Mouse (Mus musculus) CH12.LX (cell line): ENCODE data around the gene Rras. TPM values are rescaled to one million over a fixed set of nuclear protein-coding genes. Genes with fewer than 3 reads are reported as not detected.

Source experiments
- DNase-seq: peaks from one replicate; pipeline ENCODE4 v3.0.0-alpha.2; 2013; ENCODE audit errors: extremely low read depth
- H3K27ac ChIP-seq: 2 replicates; pipeline ENCODE4 v1.5.1; 2012; ENCODE audit warnings: low read depth, mild to moderate bottlenecking, control low read depth, moderate library complexity; ENCODE audit not compliant: insufficient read depth
- H3K27me3 ChIP-seq: replicated peaks from 2 replicates; pipeline ENCODE3; 2012; ENCODE audit warnings: inconsistent platforms
- H3K36me3 ChIP-seq, 2 experiments: replicated peaks in 1 of 2; 2 replicates each; pipeline versions ENCODE3 to v1.6.1; 2012; ENCODE audit warnings: inconsistent platforms in 1 of 2, low read length in 1 of 2, mild to moderate bottlenecking in 1 of 2, mixed read lengths in 1 of 2, moderate library complexity in 1 of 2; ENCODE audit not compliant: control insufficient read depth in 1 of 2, insufficient read depth in 1 of 2
- H3K4me1 ChIP-seq, 2 experiments: 2 replicates each; pipeline ENCODE4 v1.6.1; 2012; ENCODE audit warnings: inconsistent platforms in 1 of 2, moderate library complexity in 1 of 2; ENCODE audit not compliant: insufficient read depth in 2 of 2, control insufficient read depth in 1 of 2
- H3K4me2 ChIP-seq: 2 replicates; pipeline ENCODE4 v1.6.1; 2012; ENCODE audit warnings: low read depth, mild to moderate bottlenecking, control low read depth; ENCODE audit not compliant: poor library complexity, insufficient read depth, severe bottlenecking
- H3K4me3 ChIP-seq, 3 experiments: fragments of 150-350 bp in 1 of 3; sonication (generic) in 1 of 3; replicated peaks in 1 of 3; 2 replicates each; pipeline versions ENCODE3 to v1.5.1; 2011 to 2012; ENCODE audit warnings: low read depth in 2 of 3, low read length in 2 of 3, mild to moderate bottlenecking in 2 of 3, moderate library complexity in 2 of 3, control low read depth in 1 of 3, improper control_type of control experiment in 1 of 3, inconsistent platforms in 1 of 3, mixed read lengths in 1 of 3; ENCODE audit not compliant: poor library complexity in 1 of 3
- H3K79me2 ChIP-seq: replicated peaks from 2 replicates; pipeline ENCODE4 v1.6.1; 2012; ENCODE audit warnings: mild to moderate bottlenecking, moderate library complexity; ENCODE audit not compliant: control insufficient read depth, poor library complexity, insufficient read depth, severe bottlenecking; ENCODE audit errors: extremely low read depth
- H3K9ac ChIP-seq: 2 replicates; pipeline ENCODE4 v1.6.1; 2012; ENCODE audit warnings: low read depth, mild to moderate bottlenecking, control low read depth, moderate library complexity; ENCODE audit not compliant: insufficient read depth
- H3K9me3 ChIP-seq: replicated peaks from 2 replicates; pipeline ENCODE3; 2012; ENCODE audit warnings: low read length, inconsistent platforms, mixed read lengths
- EP300 ChIP-seq: IDR thresholded peaks from 2 replicates; pipeline ENCODE4 v1.6.1; 2011; ENCODE audit warnings: low read length, improper control_type of control experiment
- JUND ChIP-seq: conservative IDR thresholded peaks from 2 replicates; pipeline ENCODE4 v1.6.1; 2011; ENCODE audit warnings: low read depth, low read length, improper control_type of control experiment
- KAT2A ChIP-seq: IDR thresholded peaks from 2 replicates; pipeline ENCODE4 v1.6.1; 2012; ENCODE audit warnings: low read length, improper control_type of control experiment, inconsistent platforms; ENCODE audit not compliant: insufficient replicate concordance
- USF2 ChIP-seq: conservative IDR thresholded peaks from 2 replicates; pipeline ENCODE4 v1.6.1; 2011; ENCODE audit warnings: low read depth, low read length, improper control_type of control experiment
- ZMIZ1 ChIP-seq: IDR thresholded peaks from 2 replicates; pipeline ENCODE4 v1.6.1; 2012; ENCODE audit warnings: low read depth, mild to moderate bottlenecking, inconsistent platforms, low read length, improper control_type of control experiment
- dilution Hi-C: fragments of 300-500 bp; cut with MboI; formaldehyde crosslinking; loops from 2 replicates; pipeline ENCODE4 v1.14.3; 2020; ENCODE audit warnings: low sequenced_read_pairs; ENCODE audit not compliant: extremely low pct_unique_long_range_greater_than_20kb, extremely low pct_ligation_motif_present
- in situ Hi-C: fragments of 300-500 bp; cut with MboI; formaldehyde crosslinking; loops from 3 replicates; pipeline ENCODE4 v1.14.3; 2019; ENCODE audit warnings: low sequenced_read_pairs, low pct_ligation_motif_present, low pct_unique_long_range_greater_than_20kb, mixed read lengths
- polyA plus RNA-seq: library from polyadenylated mRNA; unstranded; fragments of >175 nt; gene quantifications from 2 replicates; pipeline ENCODE4 v1.2.1, GENCODE M21; 2012; ENCODE audit warnings: low read depth; ENCODE audit not compliant: insufficient read length
- total RNA-seq, 2 experiments: library from RNA; depleted of rRNA; stranded (reverse); fragments of 300-350 nt in 1 of 2; fragments of >200 nt in 1 of 2; gene quantifications; 2 replicates each; pipeline ENCODE4 v1.2.3; 2012 to 2014

The Rras gene
- total and polyA plus RNA-seq, 3 experiments = 7.2 to 19.8 (median 10.6) TPM

DNA sequence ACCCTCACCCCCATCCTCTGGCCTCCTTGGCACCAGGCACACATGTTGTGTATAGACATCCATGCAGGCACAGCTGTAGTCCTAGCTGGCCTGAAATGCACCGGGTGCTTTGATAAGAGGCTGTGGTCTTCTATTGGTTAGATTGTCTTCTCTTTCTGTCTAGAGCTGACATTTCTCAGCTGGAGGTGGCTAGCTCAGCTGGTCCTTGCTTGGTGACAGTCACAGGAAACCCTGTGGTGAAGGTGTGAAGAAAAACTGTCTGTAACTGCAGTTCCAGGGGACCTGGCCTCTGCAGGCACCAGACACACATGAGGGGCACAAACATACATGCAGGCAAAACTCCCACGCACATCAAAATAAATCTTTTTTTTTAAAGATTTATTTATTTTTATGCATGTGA, 51.9 kb downstream of the Rras start:
- Histone ChIP-seq H3K79me2 (peaks cover 37% of the 10 kb centered on the region), H3K4me1 (peaks cover 0 to 27% of the 10 kb centered on the region in 2 experiments; a peak in 2 of 4 replicates)
- dilution Hi-C loops = no loop called here

More for the DNA sequence above, 51.9 kb downstream of the Rras start:
- Histone ChIP-seq H3K4me2 (no peak overlapping the region), H3K4me3 (no peak overlapping the region), H3K36me3 (peaks cover 16 to 55% of the 10 kb centered on the region in 2 experiments), H3K9ac (no peak overlapping the region), H3K27me3 (no peaks in the 10 kb centered on the region), H3K27ac (no peak overlapping the region), H3K9me3 (no peaks in the 10 kb centered on the region)
- DNase-seq = no peak
- TF ChIP-seq EP300 = no peak
- no peak for TF ChIP-seq JUND
- no peak for TF ChIP-seq KAT2A
- TF ChIP-seq ZMIZ1 = no peak
- TF ChIP-seq USF2 = no peak
- in situ Hi-C loops = no loop called here

Other genes starting within 250 kb of the Rras start
Only the 20 nearest of the 35 such genes appear.
- 56.7 and 57.6 TPM in 2 replicates for gene Med25, start 125.2 kb upstream of the Rras start, total RNA-seq (2012; rRNA removed)
- gene Med25, start 125.2 kb upstream of the Rras start, total RNA-seq (2014; rRNA removed) = 18.4 and 20.8 TPM in 2 replicates
- gene Med25, start 125.2 kb upstream of the Rras start, polyA plus RNA-seq = 67.4 and 75.4 TPM in 2 replicates
- 12.2 and 16.9 TPM in 2 replicates for gene Fuz, start 121.9 kb upstream of the Rras start, total RNA-seq (2012; rRNA removed)
- gene Fuz, start 121.9 kb upstream of the Rras start, total RNA-seq (2014; rRNA removed) = 16.1 and 16.7 TPM in 2 replicates
- gene Fuz, start 121.9 kb upstream of the Rras start, polyA plus RNA-seq = 15.9 and 17.1 TPM in 2 replicates
- 53.4 and 61.1 TPM in 2 replicates for gene Ap2a1, start 88.5 kb upstream of the Rras start, total RNA-seq (2012; rRNA removed)
- gene Ap2a1, start 88.5 kb upstream of the Rras start, total RNA-seq (2014; rRNA removed) = 35.7 and 38.5 TPM in 2 replicates
- 52.6 and 56.3 TPM in 2 replicates for gene Ap2a1, start 88.5 kb upstream of the Rras start, polyA plus RNA-seq
- gene Tsks, start 74.8 kb upstream of the Rras start, total RNA-seq (2012; rRNA removed) = 0.08 TPM in 1 of 2 replicates, not detected in the other
- not detected in 2 replicates for gene Tsks, start 74.8 kb upstream of the Rras start, total RNA-seq (2014; rRNA removed)
- gene Tsks, start 74.8 kb upstream of the Rras start, polyA plus RNA-seq = not detected in 2 replicates
- gene Cpt1c, start 43.1 kb upstream of the Rras start, total RNA-seq (2012; rRNA removed) = 3.6 and 4.5 TPM in 2 replicates
- 10.2 and 10.3 TPM in 2 replicates for gene Cpt1c, start 43.1 kb upstream of the Rras start, total RNA-seq (2014; rRNA removed)
- gene Cpt1c, start 43.1 kb upstream of the Rras start, polyA plus RNA-seq = 10.4 and 12.7 TPM in 2 replicates
- 340 and 407 TPM in 2 replicates for gene Prmt1, start 31.4 kb upstream of the Rras start, total RNA-seq (2012; rRNA removed)
- gene Prmt1, start 31.4 kb upstream of the Rras start, total RNA-seq (2014; rRNA removed) = 220 and 231 TPM in 2 replicates
- 608 and 642 TPM in 2 replicates for gene Prmt1, start 31.4 kb upstream of the Rras start, polyA plus RNA-seq
- gene Irf3, start 20.3 kb upstream of the Rras start, total RNA-seq (2012; rRNA removed) = 56.5 and 65.0 TPM in 2 replicates
- 33.5 and 39.0 TPM in 2 replicates for gene Irf3, start 20.3 kb upstream of the Rras start, total RNA-seq (2014; rRNA removed)
- 79.7 and 87.7 TPM in 2 replicates for gene Irf3, start 20.3 kb upstream of the Rras start, polyA plus RNA-seq
- gene Bcl2l12, start 19.2 kb upstream of the Rras start, total RNA-seq (2012; rRNA removed) = 11.8 and 12.0 TPM in 2 replicates
- 9.2 and 9.8 TPM in 2 replicates for gene Bcl2l12, start 19.2 kb upstream of the Rras start, total RNA-seq (2014; rRNA removed)
- 10.8 and 12.6 TPM in 2 replicates for gene Bcl2l12, start 19.2 kb upstream of the Rras start, polyA plus RNA-seq
- 15.5 and 18.2 TPM in 2 replicates for gene Scaf1, start 1.6 kb upstream of the Rras start, total RNA-seq (2012; rRNA removed)
- gene Scaf1, start 1.6 kb upstream of the Rras start, total RNA-seq (2014; rRNA removed) = 5.4 and 6.1 TPM in 2 replicates
- 38.9 and 41.9 TPM in 2 replicates for gene Scaf1, start 1.6 kb upstream of the Rras start, polyA plus RNA-seq
- 5.7 and 6.5 TPM in 2 replicates for gene Prr12, start 34.9 kb downstream of the Rras start, total RNA-seq (2012; rRNA removed)
- 1.1 and 1.2 TPM in 2 replicates for gene Prr12, start 34.9 kb downstream of the Rras start, total RNA-seq (2014; rRNA removed)
- gene Prr12, start 34.9 kb downstream of the Rras start, polyA plus RNA-seq = 18.0 and 20.5 TPM in 2 replicates
- gene Nosip, start 44.5 kb downstream of the Rras start, total RNA-seq (2012; rRNA removed) = 73.2 and 86.8 TPM in 2 replicates
- 79.3 and 81.4 TPM in 2 replicates for gene Nosip, start 44.5 kb downstream of the Rras start, total RNA-seq (2014; rRNA removed)
- gene Nosip, start 44.5 kb downstream of the Rras start, polyA plus RNA-seq = 72.4 and 83.9 TPM in 2 replicates
- gene Prrg2, start 44.7 kb downstream of the Rras start, total RNA-seq (2012; rRNA removed) = 7.1 and 7.6 TPM in 2 replicates
- 6.1 and 6.7 TPM in 2 replicates for gene Prrg2, start 44.7 kb downstream of the Rras start, total RNA-seq (2014; rRNA removed)
- 7.2 and 7.7 TPM in 2 replicates for gene Prrg2, start 44.7 kb downstream of the Rras start, polyA plus RNA-seq
- 0.38 and 0.42 TPM in 2 replicates for gene Rcn3, start 74.3 kb downstream of the Rras start, total RNA-seq (2012; rRNA removed)
- not detected in 2 replicates for gene Rcn3, start 74.3 kb downstream of the Rras start, total RNA-seq (2014; rRNA removed)
- gene Rcn3, start 74.3 kb downstream of the Rras start, polyA plus RNA-seq = not detected in 2 replicates
- gene Fcgrt, start 85.9 kb downstream of the Rras start, total RNA-seq (2012; rRNA removed) = 0.13 and 0.17 TPM in 2 replicates
- gene Fcgrt, start 85.9 kb downstream of the Rras start, total RNA-seq (2014; rRNA removed) = not detected in 2 replicates
- gene Fcgrt, start 85.9 kb downstream of the Rras start, polyA plus RNA-seq = 0.15 and 0.16 TPM in 2 replicates
- 1,839 and 2,104 TPM in 2 replicates for gene Rps11, start 106.5 kb downstream of the Rras start, total RNA-seq (2012; rRNA removed)
- 898 and 923 TPM in 2 replicates for gene Rps11, start 106.5 kb downstream of the Rras start, total RNA-seq (2014; rRNA removed)
- gene Rps11, start 106.5 kb downstream of the Rras start, polyA plus RNA-seq = 1,465 and 1,699 TPM in 2 replicates
- gene Rpl13a, start 110.8 kb downstream of the Rras start, total RNA-seq (2012; rRNA removed) = 5,043 and 5,211 TPM in 2 replicates
- gene Rpl13a, start 110.8 kb downstream of the Rras start, total RNA-seq (2014; rRNA removed) = 2,822 and 2,851 TPM in 2 replicates
- 4,154 and 5,174 TPM in 2 replicates for gene Rpl13a, start 110.8 kb downstream of the Rras start, polyA plus RNA-seq
- gene Gm45713, start 118.3 kb downstream of the Rras start, total RNA-seq (2012; rRNA removed) = 1.3 and 2.2 TPM in 2 replicates
- gene Gm45713, start 118.3 kb downstream of the Rras start, total RNA-seq (2014; rRNA removed) = not detected in 2 replicates
- gene Gm45713, start 118.3 kb downstream of the Rras start, polyA plus RNA-seq = 1.4 TPM in 1 of 2 replicates, not detected in the other
- gene Flt3l, start 118.5 kb downstream of the Rras start, total RNA-seq (2012; rRNA removed) = 4.0 and 4.9 TPM in 2 replicates
- 4.3 and 4.6 TPM in 2 replicates for gene Flt3l, start 118.5 kb downstream of the Rras start, total RNA-seq (2014; rRNA removed)
- gene Flt3l, start 118.5 kb downstream of the Rras start, polyA plus RNA-seq = 11.4 and 14.9 TPM in 2 replicates
- 69.3 and 74.1 TPM in 2 replicates for gene Pih1d1, start 136.3 kb downstream of the Rras start, total RNA-seq (2012; rRNA removed)
- gene Pih1d1, start 136.3 kb downstream of the Rras start, total RNA-seq (2014; rRNA removed) = 37.2 and 37.4 TPM in 2 replicates
- 44.6 and 50.3 TPM in 2 replicates for gene Pih1d1, start 136.3 kb downstream of the Rras start, polyA plus RNA-seq
- 41.6 and 45.1 TPM in 2 replicates for gene Aldh16a1, start 136.6 kb downstream of the Rras start, total RNA-seq (2012; rRNA removed)
- 26.9 and 27.8 TPM in 2 replicates for gene Aldh16a1, start 136.6 kb downstream of the Rras start, total RNA-seq (2014; rRNA removed)
- 49.8 and 53.5 TPM in 2 replicates for gene Aldh16a1, start 136.6 kb downstream of the Rras start, polyA plus RNA-seq